Mouse (Mus musculus): ENCODE measurements at regions not wholly inside any gene's neighbourhood (a gene's known extent, or its start where the extent isn't known, plus 50 kb on each side); places are given as distances from the start of the nearest gene placed in this dataset.

- WGBS: 53% methylated on average over 5 of the region's 5 CpGs
- no peak overlapping the region for H3K27ac ChIP-seq (replicated peaks; ENCODE audit: low read depth, low read length)
- no peaks in the 10 kb centered on the region for H3K36me3 ChIP-seq (ENCODE audit: control insufficient read depth, insufficient read depth, low read length)
- H3K4me2 ChIP-seq (ENCODE audit: low read depth, low read length): no peak overlapping the region
- H3K9ac ChIP-seq (ENCODE audit: low read depth, low read length): no peak overlapping the region
- ATAC-seq (ENCODE audit: low read depth): no peak
- no peak overlapping the region for H3K4me3 ChIP-seq (ENCODE audit: low read depth, low read length)
- H3K9me3 ChIP-seq (ENCODE audit: control insufficient read depth, low read length): no peaks in the 10 kb centered on the region
- H3K4me1 ChIP-seq (ENCODE audit: control insufficient read depth, insufficient read depth, low read length): peaks cover 3% of the 10 kb centered on the region; the same call in 1 of the 2 replicates
- H3K27me3 ChIP-seq (replicated peaks; ENCODE audit: control insufficient read depth, insufficient read depth, low read length): no peaks in the 10 kb centered on the region
- DNase-seq (ENCODE audit: low spot score): peak; percentile 69
Measured at GRCm38 (mm10) chr15:93103426-93103825, 171.6 kb downstream of the Gxylt1 start.

GRCm38 (mm10) chr15:93101881-93102280 lies 173.1 kb downstream of the Gxylt1 start:
- Histone ChIP-seq H3K36me3 (ENCODE audit: control insufficient read depth, insufficient read depth, low read length) (no peaks in the 10 kb centered on the region), H3K27ac (replicated peaks; ENCODE audit: low read depth, low read length) (no peak overlapping the region), H3K4me1 (ENCODE audit: control insufficient read depth, insufficient read depth, low read length) (peaks cover 3% of the 10 kb centered on the region; the same call in 1 of the 2 replicates), H3K4me2 (ENCODE audit: low read depth, low read length) (no peak overlapping the region), H3K9me3 (ENCODE audit: control insufficient read depth, low read length) (no peaks in the 10 kb centered on the region), H3K4me3 (ENCODE audit: low read depth, low read length) (no peak overlapping the region), H3K9ac (ENCODE audit: low read depth, low read length) (no peak overlapping the region), H3K27me3 (replicated peaks; ENCODE audit: control insufficient read depth, insufficient read depth, low read length) (no peaks in the 10 kb centered on the region)
- DNase-seq (ENCODE audit: low spot score) (no peak), ATAC-seq (ENCODE audit: low read depth) (no peak)
- WGBS: 81% methylated on average over 10 of the region's 10 CpGs

- WGBS: 72% methylated on average over 7 of the region's 7 CpGs
- DNase-seq (ENCODE audit: low spot score) (no peak), ATAC-seq (ENCODE audit: low read depth) (no peak)
- Histone ChIP-seq H3K4me2 (ENCODE audit: low read depth, low read length) (no peak overlapping the region), H3K27me3 (replicated peaks; ENCODE audit: control insufficient read depth, insufficient read depth, low read length) (no peaks in the 10 kb centered on the region), H3K9ac (ENCODE audit: low read depth, low read length) (no peak overlapping the region), H3K36me3 (ENCODE audit: control insufficient read depth, insufficient read depth, low read length) (no peaks in the 10 kb centered on the region), H3K4me3 (ENCODE audit: low read depth, low read length) (no peak overlapping the region), H3K9me3 (ENCODE audit: control insufficient read depth, low read length) (no peaks in the 10 kb centered on the region), H3K4me1 (ENCODE audit: control insufficient read depth, insufficient read depth, low read length) (peaks cover 3% of the 10 kb centered on the region; the same call in 1 of the 2 replicates), H3K27ac (replicated peaks; ENCODE audit: low read depth, low read length) (no peak overlapping the region)
Measured at GRCm38 (mm10) chr15:93100837-93101236, 174.1 kb downstream of the Gxylt1 start.

GRCm38 (mm10) chr15:93099840-93100239 lies 175.1 kb downstream of the Gxylt1 start:
- no peak for DNase-seq (ENCODE audit: low spot score)
- no peak for ATAC-seq (ENCODE audit: low read depth)
- 85% methylated on average over 3 of the region's 3 CpGs for WGBS
- Histone ChIP-seq H3K27me3 (replicated peaks; ENCODE audit: control insufficient read depth, insufficient read depth, low read length) (no peaks in the 10 kb centered on the region), H3K4me1 (ENCODE audit: control insufficient read depth, insufficient read depth, low read length) (no peaks in the 10 kb centered on the region), H3K27ac (replicated peaks; ENCODE audit: low read depth, low read length) (no peak overlapping the region), H3K4me3 (ENCODE audit: low read depth, low read length) (no peak overlapping the region), H3K4me2 (ENCODE audit: low read depth, low read length) (no peak overlapping the region), H3K9me3 (ENCODE audit: control insufficient read depth, low read length) (no peaks in the 10 kb centered on the region), H3K36me3 (ENCODE audit: control insufficient read depth, insufficient read depth, low read length) (no peaks in the 10 kb centered on the region), H3K9ac (ENCODE audit: low read depth, low read length) (no peak overlapping the region)

GRCm38 (mm10) chr15:93096335-93096734 lies 178.6 kb downstream of the Gxylt1 start:
- no peak overlapping the region for H3K4me3 ChIP-seq (ENCODE audit: low read depth, low read length)
- H3K36me3 ChIP-seq (ENCODE audit: control insufficient read depth, insufficient read depth, low read length): no peaks in the 10 kb centered on the region
- DNase-seq (ENCODE audit: low spot score) (no peak), ATAC-seq (ENCODE audit: low read depth) (no peak)
- no peaks in the 10 kb centered on the region for H3K27me3 ChIP-seq (replicated peaks; ENCODE audit: control insufficient read depth, insufficient read depth, low read length)
- H3K4me2 ChIP-seq (ENCODE audit: low read depth, low read length): no peak overlapping the region
- H3K4me1 ChIP-seq (ENCODE audit: control insufficient read depth, insufficient read depth, low read length): no peaks in the 10 kb centered on the region
- no peaks in the 10 kb centered on the region for H3K9me3 ChIP-seq (ENCODE audit: control insufficient read depth, low read length)
- no peak overlapping the region for H3K9ac ChIP-seq (ENCODE audit: low read depth, low read length)
- no peak overlapping the region for H3K27ac ChIP-seq (replicated peaks; ENCODE audit: low read depth, low read length)
- WGBS: 80% methylated on average over 5 of the region's 5 CpGs

GRCm38 (mm10) chr15:93095224-93095623 lies 179.8 kb downstream of the Gxylt1 start:
- no peak for ATAC-seq (ENCODE audit: low read depth)
- Histone ChIP-seq H3K4me1 (ENCODE audit: control insufficient read depth, insufficient read depth, low read length) (no peaks in the 10 kb centered on the region), H3K27me3 (replicated peaks; ENCODE audit: control insufficient read depth, insufficient read depth, low read length) (no peaks in the 10 kb centered on the region), H3K27ac (replicated peaks; ENCODE audit: low read depth, low read length) (no peak overlapping the region), H3K4me2 (ENCODE audit: low read depth, low read length) (no peak overlapping the region), H3K4me3 (ENCODE audit: low read depth, low read length) (no peak overlapping the region), H3K9ac (ENCODE audit: low read depth, low read length) (no peak overlapping the region), H3K36me3 (ENCODE audit: control insufficient read depth, insufficient read depth, low read length) (no peaks in the 10 kb centered on the region), H3K9me3 (ENCODE audit: control insufficient read depth, low read length) (no peaks in the 10 kb centered on the region)
- no peak for DNase-seq (ENCODE audit: low spot score)
- WGBS: 83% methylated on average over 6 of the region's 6 CpGs

GRCm38 (mm10) chr15:93094202-93095135 lies 180.5 kb downstream of the Gxylt1 start:
- peak; percentile 6 for DNase-seq (ENCODE audit: low spot score)
- H3K27me3 ChIP-seq (replicated peaks; ENCODE audit: control insufficient read depth, insufficient read depth, low read length): no peaks in the 10 kb centered on the region

GRCm38 (mm10) chr15:93091396-93091795 lies 183.6 kb downstream of the Gxylt1 start:
- no peak overlapping the region for H3K27ac ChIP-seq (replicated peaks; ENCODE audit: low read depth, low read length)
- ATAC-seq (ENCODE audit: low read depth) (no peak), DNase-seq (ENCODE audit: low spot score) (no peak)
- no peaks in the 10 kb centered on the region for H3K9me3 ChIP-seq (ENCODE audit: control insufficient read depth, low read length)
- no peak overlapping the region for H3K9ac ChIP-seq (ENCODE audit: low read depth, low read length)
- H3K36me3 ChIP-seq (ENCODE audit: control insufficient read depth, insufficient read depth, low read length): no peaks in the 10 kb centered on the region
- WGBS: 81% methylated on average over 2 of the region's 2 CpGs
- H3K27me3 ChIP-seq (replicated peaks; ENCODE audit: control insufficient read depth, insufficient read depth, low read length): no peaks in the 10 kb centered on the region
- no peaks in the 10 kb centered on the region for H3K4me1 ChIP-seq (ENCODE audit: control insufficient read depth, insufficient read depth, low read length)
- no peak overlapping the region for H3K4me2 ChIP-seq (ENCODE audit: low read depth, low read length)
- H3K4me3 ChIP-seq (ENCODE audit: low read depth, low read length): no peak overlapping the region

More at GRCm38 (mm10) chr15:93094202-93095135, 180.5 kb downstream of the Gxylt1 start:
- H3K27ac ChIP-seq (replicated peaks; ENCODE audit: low read depth, low read length): no peak overlapping the region
- no peaks in the 10 kb centered on the region for H3K9me3 ChIP-seq (ENCODE audit: control insufficient read depth, low read length)
- 72% methylated on average over 23 of the region's 23 CpGs for WGBS
- H3K4me2 ChIP-seq (ENCODE audit: low read depth, low read length): no peak overlapping the region
- no peaks in the 10 kb centered on the region for H3K4me1 ChIP-seq (ENCODE audit: control insufficient read depth, insufficient read depth, low read length)
- H3K9ac ChIP-seq (ENCODE audit: low read depth, low read length): no peak overlapping the region
- H3K36me3 ChIP-seq (ENCODE audit: control insufficient read depth, insufficient read depth, low read length): no peaks in the 10 kb centered on the region
- no peak overlapping the region for H3K4me3 ChIP-seq (ENCODE audit: low read depth, low read length)
- ATAC-seq (ENCODE audit: low read depth): no peak

GRCm38 (mm10) chr15:93089347-93089746 lies 185.6 kb downstream of the Gxylt1 start:
- peak; percentile 11 for DNase-seq (ENCODE audit: low spot score)
- Histone ChIP-seq H3K4me1 (ENCODE audit: control insufficient read depth, insufficient read depth, low read length) (no peaks in the 10 kb centered on the region; the same call in 1 of the 2 replicates), H3K4me2 (ENCODE audit: low read depth, low read length) (no peak overlapping the region), H3K27me3 (replicated peaks; ENCODE audit: control insufficient read depth, insufficient read depth, low read length) (no peaks in the 10 kb centered on the region), H3K36me3 (ENCODE audit: control insufficient read depth, insufficient read depth, low read length) (no peaks in the 10 kb centered on the region), H3K4me3 (ENCODE audit: low read depth, low read length) (no peak overlapping the region), H3K9me3 (ENCODE audit: control insufficient read depth, low read length) (no peaks in the 10 kb centered on the region), H3K27ac (replicated peaks; ENCODE audit: low read depth, low read length) (no peak overlapping the region), H3K9ac (ENCODE audit: low read depth, low read length) (no peak overlapping the region)
- 29% methylated on average over 13 of the region's 13 CpGs for WGBS
- no peak for ATAC-seq (ENCODE audit: low read depth)

Measured in embryonic facial prominence, embryonic 14.5 days (tissue).